Mouse (Mus musculus) embryonic facial prominence, embryonic 11.5 days (tissue): Measurements from ENCODE around the gene Ndp. TPM values are rescaled to one million over a fixed set of nuclear protein-coding genes. Genes with fewer than 3 reads are reported as not detected.

Experiments
- ATAC-seq: fragments of 200-750 bp; cut with Nextera tagmentation; replicated peaks from 2 replicates; pipeline ENCODE4 v1.8.0; 2017; ENCODE audit warnings: low read depth; ENCODE audit not compliant: insufficient number of reproducible peaks, low FRiP score, low TSS enrichment
- DNase-seq: peaks from one replicate; pipeline ENCODE4 v3.0.0-alpha.2; 2015; ENCODE audit warnings: low spot score
- H3K27ac ChIP-seq: fragments of 300-500 bp; sonication (generic); replicated peaks from 2 replicates; pipeline ENCODE4 v1.5.1; 2014; ENCODE audit warnings: mild to moderate bottlenecking, low read depth, low read length, control low read depth
- H3K27me3 ChIP-seq: fragments of 300-500 bp; sonication (generic); 2 replicates; pipeline ENCODE4 v1.6.1; 2014; ENCODE audit warnings: mild to moderate bottlenecking, low read length, moderate library complexity, mixed read lengths; ENCODE audit not compliant: control insufficient read depth, insufficient read depth
- H3K36me3 ChIP-seq: fragments of 300-500 bp; sonication (generic); replicated peaks from 2 replicates; pipeline ENCODE4 v1.6.1; 2014; ENCODE audit warnings: low read depth, mild to moderate bottlenecking, low read length, moderate library complexity, mixed read lengths; ENCODE audit not compliant: control insufficient read depth, insufficient read depth
- H3K4me1 ChIP-seq: fragments of 300-500 bp; sonication (generic); 2 replicates; pipeline ENCODE4 v1.6.1; 2014; ENCODE audit warnings: low read length, mixed read lengths; ENCODE audit not compliant: control insufficient read depth, insufficient read depth
- H3K4me2 ChIP-seq: fragments of 300-500 bp; sonication (generic); 2 replicates; pipeline ENCODE4 v1.6.1; 2014; ENCODE audit warnings: low read depth, mild to moderate bottlenecking, control low read depth, low read length, moderate library complexity
- H3K4me3 ChIP-seq: fragments of 300-500 bp; sonication (generic); 2 replicates; pipeline ENCODE4 v1.5.1; 2014; ENCODE audit warnings: low read depth, low read length, control low read depth
- H3K9ac ChIP-seq: fragments of 300-500 bp; sonication (generic); replicated peaks from 2 replicates; pipeline ENCODE4 v1.6.1; 2014; ENCODE audit warnings: mild to moderate bottlenecking, control low read depth, low read length
- H3K9me3 ChIP-seq: fragments of 300-500 bp; sonication (generic); replicated peaks from 2 replicates; pipeline ENCODE4 v1.6.1; 2016; ENCODE audit warnings: mild to moderate bottlenecking, low read length, inconsistent platforms, mixed read lengths; ENCODE audit not compliant: control insufficient read depth
- WGBS: fragments of 180-500 bp; shearing (Covaris S2); extraction: QIAGEN DNeasy Blood & Tissue Kit; methylation state at CpG from one replicate; pipeline ENCODE4 v1.1.7; 2014; 5-methylcytosine and 5-hydroxymethylcytosine counted together
- polyA plus RNA-seq: library from polyadenylated mRNA; unstranded; fragments of >200 nt; fragmentation: Nextera tagmentation; extraction: Ambion mirVana; gene quantifications from 2 replicates; pipeline ENCODE4 v1.2.1, GENCODE M21; 2014

Ndp gene
- 2.5 and 2.6 TPM in 2 replicates for polyA plus RNA-seq

- no peak for ATAC-seq
- no peaks in the 10 kb centered on the region; the same call in 1 of the 2 replicates for H3K27me3 ChIP-seq
- H3K4me1 ChIP-seq: no peaks in the 10 kb centered on the region
- peak within 1 kb of the TSS; percentile 32 for H3K4me2 ChIP-seq
- H3K4me3 ChIP-seq: peak within 1 kb of the TSS; percentile 14
- no peaks in the 10 kb centered on the region for H3K9me3 ChIP-seq
- no peaks in the 10 kb centered on the region for H3K36me3 ChIP-seq
- peak; percentile 1 for DNase-seq
- 34% methylated on average over 13 of the region's 13 CpGs for WGBS
- H3K27ac ChIP-seq: no peak within 1 kb of the TSS
- no peak within 1 kb of the TSS; the same call in 1 of the 2 replicates for H3K9ac ChIP-seq
Measured at GRCm38 (mm10) chrX:16911241-16911873, at the start of gene Ndp. Gene Ndp, minus strand, starts transcription at chrX:16911774.

GRCm38 (mm10) chrX:16954767-16955166, 43.2 kb upstream of the Ndp start:
- 88% methylated on average over 2 of the region's 2 CpGs for WGBS
- ATAC-seq (no peak), DNase-seq (no peak)
- no peaks in the 10 kb centered on the region for H3K27me3 ChIP-seq
- H3K4me3 ChIP-seq: no peak overlapping the region
- H3K4me1 ChIP-seq: no peaks in the 10 kb centered on the region
- H3K9me3 ChIP-seq: no peaks in the 10 kb centered on the region
- no peak overlapping the region for H3K27ac ChIP-seq
- H3K9ac ChIP-seq: no peak overlapping the region
- H3K36me3 ChIP-seq: no peaks in the 10 kb centered on the region
- H3K4me2 ChIP-seq: no peak overlapping the region

GRCm38 (mm10) chrX:16918006-16918405, 6.4 kb upstream of the Ndp start:
- Histone ChIP-seq H3K27me3 (no peaks in the 10 kb centered on the region), H3K4me2 (no peak overlapping the region), H3K27ac (no peak overlapping the region), H3K9me3 (no peaks in the 10 kb centered on the region), H3K4me3 (no peak overlapping the region), H3K4me1 (no peaks in the 10 kb centered on the region), H3K36me3 (no peaks in the 10 kb centered on the region), H3K9ac (no peak overlapping the region)
- ATAC-seq (no peak), DNase-seq (no peak)

GRCm38 (mm10) chrX:16913118-16913517, 1.5 kb upstream of the Ndp start:
- WGBS: 67% methylated on average over 1 of the region's 1 CpGs
- Histone ChIP-seq H3K4me2 (no peak overlapping the region), H3K27ac (no peak overlapping the region), H3K9me3 (no peaks in the 10 kb centered on the region), H3K9ac (no peak overlapping the region), H3K4me3 (no peak overlapping the region), H3K4me1 (no peaks in the 10 kb centered on the region), H3K36me3 (no peaks in the 10 kb centered on the region), H3K27me3 (no peaks in the 10 kb centered on the region; the same call in 1 of the 2 replicates)
- DNase-seq (no peak), ATAC-seq (no peak)

- H3K36me3 ChIP-seq: no peaks in the 10 kb centered on the region
- H3K27ac ChIP-seq: no peak overlapping the region
- H3K9me3 ChIP-seq: no peaks in the 10 kb centered on the region
- no peak overlapping the region for H3K4me3 ChIP-seq
- H3K4me2 ChIP-seq: no peak overlapping the region
- 43% methylated on average over 4 of the region's 4 CpGs for WGBS
- no peaks in the 10 kb centered on the region; the same call in 1 of the 2 replicates for H3K27me3 ChIP-seq
- ATAC-seq (no peak), DNase-seq (no peak)
- no peak overlapping the region for H3K9ac ChIP-seq
- H3K4me1 ChIP-seq: no peaks in the 10 kb centered on the region
Measured at GRCm38 (mm10) chrX:16911911-16912310, 337 bp upstream of the Ndp start.

GRCm38 (mm10) chrX:16910211-16911095, 1.1 kb downstream of the Ndp start:
- H3K9ac ChIP-seq: no peak overlapping the region

GRCm38 (mm10) chrX:16908652-16909051, 2.9 kb downstream of the Ndp start:
- Histone ChIP-seq H3K27ac (no peak overlapping the region), H3K4me2 (no peak overlapping the region), H3K4me3 (no peak overlapping the region), H3K36me3 (no peaks in the 10 kb centered on the region), H3K9me3 (no peaks in the 10 kb centered on the region), H3K27me3 (no peaks in the 10 kb centered on the region; the same call in 1 of the 2 replicates), H3K9ac (no peak overlapping the region), H3K4me1 (no peaks in the 10 kb centered on the region)
- DNase-seq (no peak), ATAC-seq (no peak)
- 79% methylated on average over 2 of the region's 2 CpGs for WGBS

More at GRCm38 (mm10) chrX:16910211-16911095, 1.1 kb downstream of the Ndp start:
- Histone ChIP-seq H3K4me3 (peak overlapping the region; percentile 14; the same call in 1 of the 2 replicates), H3K4me2 (peak overlapping the region; percentile 32), H3K27me3 (no peaks in the 10 kb centered on the region; the same call in 1 of the 2 replicates), H3K9me3 (no peaks in the 10 kb centered on the region), H3K36me3 (no peaks in the 10 kb centered on the region), H3K4me1 (no peaks in the 10 kb centered on the region), H3K27ac (no peak overlapping the region)
- DNase-seq: peak; percentile 1
- whole genome bisulfite sequencing: 23% methylated on average over 18 of the region's 18 CpGs
- no peak; the same call in 1 of the 2 replicates for ATAC-seq

GRCm38 (mm10) chrX:16907554-16907953, 4.0 kb downstream of the Ndp start:
- H3K27me3 ChIP-seq: no peaks in the 10 kb centered on the region; the same call in 1 of the 2 replicates
- no peak for ATAC-seq

More at GRCm38 (mm10) chrX:16907554-16907953, 4.0 kb downstream of the Ndp start:
- no peaks in the 10 kb centered on the region for H3K9me3 ChIP-seq
- H3K27ac ChIP-seq: no peak overlapping the region
- no peak for DNase-seq
- H3K4me3 ChIP-seq: no peak overlapping the region
- WGBS: 79% methylated on average over 6 of the region's 6 CpGs
- H3K9ac ChIP-seq: no peak overlapping the region
- H3K36me3 ChIP-seq: no peaks in the 10 kb centered on the region
- no peak overlapping the region for H3K4me2 ChIP-seq
- H3K4me1 ChIP-seq: no peaks in the 10 kb centered on the region
